Mouse (Mus musculus) lung, embryonic 16.5 days (tissue): Measurements from ENCODE around the gene Thada. TPM values are rescaled to one million over a fixed set of nuclear protein-coding genes. Genes with fewer than 3 reads are reported as not detected.
"Not testable (repeated sequence)": the region's sequence is repeated elsewhere in the genome, so short reads cannot be mapped to it uniquely, and the experiment has no call there.

ENCODE experiments used
- ATAC-seq: fragments of 200-750 bp; cut with Nextera tagmentation; 2 replicates; pipeline ENCODE4 v1.8.0; 2017; ENCODE audit warnings: low read depth, mild to moderate bottlenecking, moderate library complexity
- H3K27ac ChIP-seq: fragments of 300-500 bp; sonication (generic); 2 replicates; pipeline ENCODE4 v1.5.1; 2014; ENCODE audit warnings: mild to moderate bottlenecking, control low read depth, low read length
- H3K27me3 ChIP-seq: fragments of 300-500 bp; sonication (generic); 2 replicates; pipeline ENCODE4 v1.6.1; 2014; ENCODE audit warnings: low read depth, low read length, mixed read lengths; ENCODE audit not compliant: control insufficient read depth, insufficient read depth
- H3K36me3 ChIP-seq: fragments of 300-500 bp; sonication (generic); 2 replicates; pipeline ENCODE4 v1.6.1; 2014; ENCODE audit warnings: low read length; ENCODE audit not compliant: control insufficient read depth, insufficient read depth
- H3K4me1 ChIP-seq: fragments of 300-500 bp; sonication (generic); replicated peaks from 2 replicates; pipeline ENCODE4 v1.6.1; 2014; ENCODE audit warnings: low read length, mixed read lengths; ENCODE audit not compliant: control insufficient read depth, insufficient read depth
- H3K4me2 ChIP-seq: fragments of 300-500 bp; sonication (generic); 2 replicates; pipeline ENCODE4 v1.6.1; 2014; ENCODE audit warnings: low read depth, low read length, control low read depth
- H3K4me3 ChIP-seq: fragments of 300-500 bp; sonication (generic); 2 replicates; pipeline ENCODE4 v1.5.1; 2014; ENCODE audit warnings: mild to moderate bottlenecking, low read length, control low read depth
- H3K9ac ChIP-seq: fragments of 300-500 bp; sonication (generic); 2 replicates; pipeline ENCODE4 v1.6.1; 2014; ENCODE audit warnings: low read length, control low read depth
- H3K9me3 ChIP-seq: fragments of 300-500 bp; sonication (generic); 2 replicates; pipeline ENCODE4 v1.6.1; 2016; ENCODE audit warnings: low read length; ENCODE audit not compliant: control insufficient read depth
- WGBS: fragments of 180-500 bp; shearing (Covaris S2); extraction: QIAGEN DNeasy Blood & Tissue Kit; methylation state at CpG from one replicate; pipeline ENCODE4 v1.1.7; 2014; 5-methylcytosine and 5-hydroxymethylcytosine counted together
- polyA plus RNA-seq: library from polyadenylated mRNA; unstranded; fragments of >200 nt; fragmentation: Nextera tagmentation; extraction: Ambion mirVana; gene quantifications from 2 replicates; pipeline ENCODE4 v1.2.1, GENCODE M21; 2015

Thada gene
- polyA plus RNA-seq, 1 experiment from 2014 or later = 8.6 TPM

DNA sequence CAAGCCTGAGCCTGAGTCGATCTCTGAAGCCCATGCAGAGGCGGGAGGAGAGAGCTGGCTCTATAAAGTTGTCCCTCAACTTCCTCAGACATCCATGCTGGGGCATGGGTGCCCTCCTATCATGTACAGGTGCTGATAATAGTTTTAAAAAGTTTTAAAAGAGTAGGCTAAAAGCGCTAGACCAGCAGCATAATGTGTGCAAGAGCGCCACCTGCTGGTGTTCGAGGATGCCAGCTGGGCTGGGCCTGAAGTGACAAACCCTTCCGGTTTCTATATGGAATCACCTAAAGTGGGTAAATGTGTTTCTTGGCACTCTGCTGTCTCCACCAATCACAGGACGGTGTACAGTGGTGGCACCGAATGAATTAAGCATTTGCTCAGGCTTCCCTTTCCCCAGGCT is 275.1 kb downstream of the Thada start:
- WGBS = 22% methylated on average over 8 of the region's 8 CpGs
- H3K4me1 ChIP-seq = peaks cover 12% of the 10 kb centered on the region
- ATAC-seq = no peak

DNA sequence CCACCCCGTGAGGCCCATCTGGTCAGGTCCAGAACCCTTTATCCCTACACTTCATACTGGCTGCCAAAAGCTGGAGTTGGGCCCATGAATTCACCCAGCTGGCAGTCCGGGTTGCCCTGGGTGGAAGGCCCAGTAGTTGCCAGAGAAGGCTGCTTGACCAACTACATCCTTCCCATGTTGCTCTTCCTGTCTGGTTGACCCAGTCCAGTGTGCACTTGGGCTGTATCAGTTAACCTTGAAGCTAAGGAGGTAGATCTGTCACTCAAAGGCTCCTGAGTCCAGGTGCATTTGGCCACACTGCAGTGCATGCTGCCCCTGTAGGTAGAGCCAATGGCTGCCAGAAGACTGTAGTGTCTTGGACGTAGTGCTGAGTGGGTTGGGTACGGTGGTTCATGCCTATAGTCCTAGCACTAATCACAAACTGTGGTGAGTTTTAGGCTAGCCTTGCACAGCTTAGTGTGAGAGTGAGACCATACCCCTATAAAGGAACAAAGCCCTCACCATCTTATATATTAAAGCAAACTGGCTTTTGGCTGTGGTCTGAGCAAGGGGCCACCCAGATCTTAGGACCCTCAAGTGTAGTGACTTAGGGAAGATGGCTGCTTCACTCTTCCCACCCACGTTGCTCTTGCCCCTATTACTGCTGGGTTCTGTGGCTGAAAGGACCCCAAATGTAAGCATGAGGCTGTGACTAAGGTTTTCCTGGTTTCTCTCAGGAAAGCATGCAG is 276.7 kb downstream of the Thada start:
- Histone ChIP-seq H3K27ac (peak overlapping the region; percentile 99), H3K9ac (peak overlapping the region; percentile 66), H3K4me2 (peak overlapping the region; percentile 91), H3K4me3 (no peak overlapping the region), H3K9me3 (no peaks in the 10 kb centered on the region), H3K36me3 (peaks cover 9% of the 10 kb centered on the region), H3K27me3 (no peaks in the 10 kb centered on the region), H3K4me1 (peaks cover 12% of the 10 kb centered on the region)
- 61% methylated on average over 5 of the region's 5 CpGs for WGBS
- no peak for ATAC-seq

More for the DNA sequence above, 275.1 kb downstream of the Thada start:
- no peaks in the 10 kb centered on the region for H3K27me3 ChIP-seq
- H3K4me2 ChIP-seq = no peak overlapping the region
- no peak overlapping the region for H3K4me3 ChIP-seq
- no peak overlapping the region for H3K9ac ChIP-seq
- no peaks in the 10 kb centered on the region for H3K9me3 ChIP-seq
- H3K36me3 ChIP-seq = peaks cover 9% of the 10 kb centered on the region
- no peak overlapping the region for H3K27ac ChIP-seq

- Histone ChIP-seq H3K4me3 (peak overlapping the region; percentile 80), H3K27me3 (no peaks in the 10 kb centered on the region), H3K9ac (peak overlapping the region; percentile 78), H3K4me2 (peak overlapping the region; percentile 91), H3K4me1 (peaks cover 14% of the 10 kb centered on the region), H3K36me3 (peaks cover 9% of the 10 kb centered on the region), H3K27ac (peak overlapping the region; percentile 99), H3K9me3 (no peaks in the 10 kb centered on the region)
- WGBS = 2% methylated on average over 38 of the region's 38 CpGs
- ATAC-seq = peak; percentile 91
Observed at GRCm38 (mm10) chr17:84188374-84188961, 277.5 kb downstream of the Thada start.

DNA sequence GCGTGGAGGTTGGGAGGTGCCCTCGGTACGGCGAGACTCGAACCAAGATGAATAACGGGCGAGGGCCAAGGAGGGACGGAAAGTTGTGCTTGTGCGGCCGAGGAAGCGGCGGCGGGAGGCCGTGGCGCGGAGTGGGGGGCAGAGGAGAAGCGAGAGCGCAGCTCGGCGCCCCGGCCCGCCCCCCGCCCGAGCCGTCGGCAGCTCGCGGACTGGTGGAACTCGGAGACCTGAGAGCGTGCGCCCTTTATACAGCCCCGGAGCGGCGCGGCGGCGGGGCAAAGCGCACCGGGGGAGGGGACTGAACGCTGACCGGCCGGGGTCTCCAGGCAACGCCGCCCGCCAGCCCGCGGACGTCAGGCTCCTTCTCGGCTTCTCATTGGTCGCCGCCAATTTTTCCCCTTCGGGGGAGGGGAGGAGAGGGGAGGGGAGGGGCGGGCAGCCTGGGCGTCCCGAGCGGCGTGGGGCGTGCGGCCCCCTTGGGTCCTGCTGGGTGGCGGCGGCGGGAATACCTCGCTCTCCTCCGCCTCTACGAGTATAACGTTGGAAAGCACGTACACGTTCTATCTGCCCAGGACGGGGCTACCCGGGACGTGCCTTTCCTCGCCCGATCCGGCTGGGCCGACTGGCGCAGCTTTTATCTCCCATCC is 278.2 kb downstream of the Thada start, which contains the start of gene Zfp36l2:
Zfp36l2 (minus strand) TSS at position 221 of the 647 bp plus-strand sequence.
- Histone ChIP-seq H3K9ac (peak within 1 kb of the TSS; percentile 93), H3K4me3 (peak within 1 kb of the TSS; percentile 87), H3K27ac (peak within 1 kb of the TSS; percentile 99), H3K4me2 (peak within 1 kb of the TSS; percentile 91), H3K27me3 (no peaks in the 10 kb centered on the region), H3K4me1 (peaks cover 21% of the 10 kb centered on the region), H3K36me3 (peaks cover 9% of the 10 kb centered on the region), H3K9me3 (no peaks in the 10 kb centered on the region)
- ATAC-seq = peak; percentile 90
- WGBS = under 1% methylated on average over 54 of the region's 76 CpGs

DNA sequence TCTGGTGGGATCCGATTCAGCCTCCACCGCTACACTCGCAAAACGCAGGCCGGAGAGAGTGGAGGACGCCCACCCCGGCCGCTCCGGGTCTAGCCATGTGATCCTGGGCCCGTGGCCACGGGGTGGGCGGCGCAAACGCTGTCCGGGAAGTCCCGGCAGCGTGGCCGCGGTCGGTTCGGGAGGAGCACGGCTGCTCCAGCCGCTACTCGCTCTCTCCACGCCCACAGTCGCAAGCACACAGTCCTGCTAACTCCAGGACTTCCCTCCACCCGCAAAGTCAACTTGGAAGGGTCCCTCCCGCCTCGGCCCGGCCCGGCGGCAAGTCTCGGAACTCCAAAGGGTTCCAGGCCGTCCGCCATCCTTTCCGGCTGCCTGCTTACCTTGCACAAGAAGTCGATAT is 278.7 kb downstream of the Thada start:
- H3K27me3 ChIP-seq, H3K36me3 ChIP-seq, H3K9me3 ChIP-seq: not testable (repeated sequence)
- Histone ChIP-seq H3K9ac (peak overlapping the region; percentile 93), H3K4me2 (peak overlapping the region; percentile 91), H3K4me1 (peaks cover 25% of the 10 kb centered on the region), H3K27ac (peak overlapping the region; percentile 99), H3K4me3 (peak overlapping the region; percentile 87)
- peak; percentile 46 for ATAC-seq
- 0% methylated on average over 8 of the region's 37 CpGs for WGBS

DNA sequence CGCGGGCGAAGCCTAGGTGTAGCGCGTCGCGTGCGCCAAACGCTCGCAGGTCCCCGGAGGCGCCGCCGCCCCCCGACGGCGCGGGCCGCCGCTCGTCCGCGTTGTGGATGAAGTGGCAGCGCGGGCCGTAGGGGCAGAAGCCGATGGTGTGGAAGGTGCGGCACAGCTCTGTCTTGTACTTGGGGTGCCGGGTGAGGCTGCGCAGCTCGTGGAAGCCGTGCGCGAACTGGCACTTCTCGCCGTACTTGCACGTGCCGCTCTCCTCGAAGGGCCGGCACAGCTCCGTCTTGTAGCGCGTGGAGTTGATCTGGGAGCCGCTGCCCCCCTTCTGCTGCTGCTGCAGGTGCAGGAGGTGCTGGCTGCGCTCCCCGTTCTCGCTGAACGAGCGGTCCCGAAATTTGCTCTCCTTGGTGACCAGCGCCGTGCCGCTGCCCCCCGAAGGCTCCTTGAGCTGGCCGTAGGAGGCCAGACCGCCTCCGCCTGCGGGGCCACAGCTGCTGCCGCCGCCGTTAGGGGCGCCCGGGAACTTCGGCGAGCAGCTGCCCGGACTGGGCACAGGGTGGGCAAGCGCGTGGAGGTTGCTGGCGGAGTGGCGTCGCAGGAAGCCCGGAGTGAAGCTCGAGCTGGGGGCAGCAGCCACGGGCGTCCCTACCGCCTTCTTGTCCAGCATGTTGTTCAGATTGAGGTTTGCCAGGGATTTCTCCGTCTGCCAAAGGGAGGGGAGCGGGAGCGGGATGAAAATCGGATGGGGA is 279.4 kb downstream of the Thada start:
- Histone ChIP-seq H3K27me3 (no peaks in the 10 kb centered on the region), H3K4me3 (peak overlapping the region; percentile 87), H3K27ac (peak overlapping the region; percentile 90), H3K36me3 (peaks cover 5% of the 10 kb centered on the region), H3K4me2 (peak overlapping the region; percentile 55), H3K4me1 (peaks cover 32% of the 10 kb centered on the region), H3K9me3 (no peaks in the 10 kb centered on the region), H3K9ac (peak overlapping the region; percentile 93)
- ATAC-seq = no peak
- WGBS = under 1% methylated on average over 77 of the region's 80 CpGs

GRCm38 (mm10) chr17:84185581-84186450 is 280.2 kb downstream of the Thada start:
- no peak for ATAC-seq
- under 1% methylated on average over 80 of the region's 108 CpGs for WGBS

DNA sequence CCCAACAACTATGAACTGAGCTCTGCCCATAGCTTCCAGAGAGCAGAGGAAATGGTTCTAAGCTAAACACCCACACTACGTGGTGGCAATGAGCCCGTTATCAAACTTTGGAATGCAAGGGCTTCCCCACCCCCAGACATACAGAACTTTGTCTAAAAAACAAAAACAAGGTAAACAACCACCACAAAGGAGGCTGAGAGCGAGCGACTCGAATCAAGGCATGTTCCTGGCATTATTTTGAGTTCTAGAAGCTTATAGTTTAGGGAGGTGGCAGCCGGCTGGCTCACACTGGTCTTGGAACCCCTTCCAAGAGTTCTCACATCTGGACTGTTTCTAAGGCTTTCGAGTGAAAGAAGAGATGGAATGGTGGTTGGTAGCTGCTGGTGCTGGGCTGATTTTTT is 281.0 kb downstream of the Thada start:
- H3K27ac ChIP-seq = peak overlapping the region; percentile 90
- peak overlapping the region; percentile 87 for H3K4me3 ChIP-seq
- ATAC-seq = no peak
- H3K4me2 ChIP-seq = peak overlapping the region; percentile 55
- WGBS = under 1% methylated on average over 7 of the region's 7 CpGs
- peaks cover 3% of the 10 kb centered on the region; the same call in 1 of the 2 replicates for H3K36me3 ChIP-seq
- H3K9ac ChIP-seq = peak overlapping the region; percentile 93
- no peaks in the 10 kb centered on the region for H3K27me3 ChIP-seq
- H3K9me3 ChIP-seq = no peaks in the 10 kb centered on the region
- peaks cover 46% of the 10 kb centered on the region for H3K4me1 ChIP-seq

More at GRCm38 (mm10) chr17:84185581-84186450, 280.2 kb downstream of the Thada start:
- Histone ChIP-seq H3K27me3 (no peaks in the 10 kb centered on the region), H3K4me2 (peak overlapping the region; percentile 55), H3K4me3 (peak overlapping the region; percentile 87), H3K36me3 (peaks cover 3% of the 10 kb centered on the region; the same call in 1 of the 2 replicates), H3K4me1 (peaks cover 39% of the 10 kb centered on the region), H3K9me3 (no peaks in the 10 kb centered on the region), H3K27ac (peak overlapping the region; percentile 90), H3K9ac (peak overlapping the region; percentile 93)
